Mouse (Mus musculus) forebrain, embryonic 14.5 days (tissue): ENCODE measurements around the gene Snx32. TPM values are rescaled to one million over a fixed set of nuclear protein-coding genes. Genes with fewer than 3 reads are reported as not detected.

Experiments
- ATAC-seq: fragments of 200-750 bp; cut with Nextera tagmentation; 2 replicates; pipeline ENCODE4 v1.8.0; 2017; ENCODE audit warnings: mild to moderate bottlenecking, moderate library complexity
- DNase-seq: peaks from one replicate; pipeline ENCODE4 v3.0.0-alpha.2; 2015; ENCODE audit warnings: low spot score
- H3K27ac ChIP-seq: fragments of 300-500 bp; sonication (generic); 2 replicates; pipeline ENCODE4 v1.5.1; 2014; ENCODE audit warnings: low read depth, mild to moderate bottlenecking, control low read depth, low read length, moderate library complexity
- H3K27me3 ChIP-seq: fragments of 300-500 bp; sonication (generic); replicated peaks from 2 replicates; pipeline ENCODE4 v1.6.1; 2014; ENCODE audit warnings: low read length, control low read depth, mixed read lengths; ENCODE audit not compliant: control insufficient read depth, insufficient read depth
- H3K36me3 ChIP-seq: fragments of 300-500 bp; sonication (generic); 2 replicates; pipeline ENCODE4 v1.6.1; 2014; ENCODE audit warnings: low read length, control low read depth; ENCODE audit not compliant: control insufficient read depth, insufficient read depth
- H3K4me1 ChIP-seq: fragments of 300-500 bp; sonication (generic); 2 replicates; pipeline ENCODE4 v1.6.1; 2014; ENCODE audit warnings: antibody characterized with exemption, low read length, control low read depth; ENCODE audit not compliant: control insufficient read depth, insufficient read depth
- H3K4me2 ChIP-seq: fragments of 300-500 bp; sonication (generic); 2 replicates; pipeline ENCODE4 v1.6.1; 2014; ENCODE audit warnings: mild to moderate bottlenecking, control low read depth, low read length
- H3K4me3 ChIP-seq: fragments of 300-500 bp; sonication (generic); 2 replicates; pipeline ENCODE4 v1.5.1; 2014; ENCODE audit warnings: low read depth, low read length, control low read depth
- H3K9ac ChIP-seq: fragments of 300-500 bp; sonication (generic); 2 replicates; pipeline ENCODE4 v1.6.1; 2014; ENCODE audit warnings: mild to moderate bottlenecking, low read length, control low read depth, moderate library complexity
- H3K9me3 ChIP-seq: fragments of 300-500 bp; sonication (generic); replicated peaks from 2 replicates; pipeline ENCODE4 v1.6.1; 2016; ENCODE audit warnings: low read length, control low read depth, mixed read lengths; ENCODE audit not compliant: control insufficient read depth
- WGBS: fragments of 180-500 bp; shearing (Covaris S2); extraction: QIAGEN DNeasy Blood & Tissue Kit; methylation state at CpG from one replicate; pipeline ENCODE4 v1.1.7; 2014; 5-methylcytosine and 5-hydroxymethylcytosine counted together
- polyA plus RNA-seq: library from polyadenylated mRNA; unstranded; fragments of >200 nt; fragmentation: Nextera tagmentation; extraction: Ambion mirVana; gene quantifications from 2 replicates; pipeline ENCODE4 v1.2.1, GENCODE M21; 2014

Gene Snx32
- polyA plus RNA-seq, 1 experiment from 2014 or later, result 55.3 TPM

DNA sequence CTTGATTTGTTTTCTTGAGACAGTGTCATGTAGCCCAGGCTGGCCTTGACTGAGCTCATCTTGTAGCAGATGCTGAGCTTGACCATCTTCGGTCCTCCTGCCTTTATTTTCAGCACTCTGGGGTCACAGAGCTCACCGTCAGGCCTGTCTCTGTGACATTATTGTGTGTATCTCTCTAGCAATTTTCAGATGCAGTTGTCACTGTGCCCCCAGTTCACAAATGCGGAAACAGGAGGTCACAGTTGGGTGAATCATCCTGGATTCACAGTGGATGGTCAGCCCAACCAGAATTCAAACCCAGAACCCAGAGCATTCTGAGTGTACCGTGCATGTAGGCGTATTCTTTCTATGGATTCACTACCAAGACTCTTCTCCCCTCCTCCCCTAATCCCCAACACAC is 64.6 kb downstream of the Snx32 start:
- DNase-seq, result no peak
- WGBS, result 86% methylated on average over 5 of the region's 5 CpGs

DNA sequence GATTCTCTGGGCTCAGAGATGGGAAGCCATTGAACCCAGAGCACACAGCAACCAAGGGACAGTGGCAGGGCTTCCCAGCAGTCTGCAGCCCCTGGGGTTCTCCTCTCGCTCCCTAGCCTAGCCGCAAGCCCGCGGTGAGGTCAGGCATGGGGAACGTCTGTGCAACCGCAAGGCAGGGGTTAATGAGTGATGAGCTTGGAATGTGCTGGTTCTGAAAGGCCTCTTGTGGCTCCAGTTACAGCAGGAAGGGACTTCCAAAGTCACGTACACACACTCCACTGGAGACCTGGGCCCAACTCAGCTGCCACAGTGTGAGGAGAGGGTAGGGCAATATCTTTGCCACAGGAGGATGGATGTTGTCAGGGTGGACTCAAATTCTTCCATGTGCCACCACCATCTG is 65.4 kb downstream of the Snx32 start:
- no peak overlapping the region for H3K4me3 ChIP-seq
- H3K27me3 ChIP-seq, result peaks cover 34% of the 10 kb centered on the region
- H3K36me3 ChIP-seq, result no peaks in the 10 kb centered on the region
- H3K4me2 ChIP-seq, result no peak overlapping the region
- no peaks in the 10 kb centered on the region for H3K9me3 ChIP-seq
- no peak overlapping the region for H3K27ac ChIP-seq
- 45% methylated on average over 7 of the region's 7 CpGs for WGBS
- H3K4me1 ChIP-seq, result peaks cover 2% of the 10 kb centered on the region; the same call in 1 of the 2 replicates
- no peak for ATAC-seq
- no peak for DNase-seq
- H3K9ac ChIP-seq, result no peak overlapping the region

More for the DNA sequence above, 64.6 kb downstream of the Snx32 start:
- Histone ChIP-seq H3K36me3 (no peaks in the 10 kb centered on the region), H3K27me3 (peaks cover 34% of the 10 kb centered on the region), H3K27ac (no peak overlapping the region), H3K9ac (no peak overlapping the region), H3K4me2 (no peak overlapping the region), H3K4me1 (peaks cover 2% of the 10 kb centered on the region; the same call in 1 of the 2 replicates), H3K9me3 (no peaks in the 10 kb centered on the region), H3K4me3 (no peak overlapping the region)
- ATAC-seq, result no peak

DNA sequence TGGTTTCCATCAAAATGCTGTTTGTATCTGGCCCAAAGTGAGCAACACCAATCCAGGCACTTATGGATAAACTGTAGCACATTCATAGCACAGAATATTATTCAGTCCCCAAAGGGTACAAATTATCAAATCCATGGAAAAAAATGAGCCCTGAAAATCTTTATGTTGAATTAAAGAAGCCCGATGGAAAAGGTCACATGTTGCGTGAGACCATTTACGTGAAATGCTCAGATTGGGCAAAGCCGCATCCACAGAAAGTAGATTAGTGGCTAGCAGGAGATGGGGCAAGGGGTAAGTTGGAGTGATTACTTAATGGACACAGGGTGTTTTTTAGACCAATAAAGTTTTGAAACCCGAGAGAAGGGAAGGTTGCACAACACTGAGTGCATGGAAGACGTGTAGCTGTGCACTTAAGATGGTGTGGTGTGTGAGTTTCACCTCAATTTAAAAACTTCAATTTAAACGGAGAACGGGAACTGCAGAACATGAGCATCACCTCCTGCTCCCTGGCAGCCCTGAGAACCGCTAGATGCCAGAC is 65.9 kb downstream of the Snx32 start:
- WGBS, result 64% methylated on average over 9 of the region's 9 CpGs
- DNase-seq, result no peak
- Histone ChIP-seq H3K4me2 (no peak overlapping the region), H3K27ac (no peak overlapping the region), H3K4me1 (peaks cover 2% of the 10 kb centered on the region; the same call in 1 of the 2 replicates), H3K4me3 (no peak overlapping the region), H3K9ac (no peak overlapping the region), H3K9me3 (no peaks in the 10 kb centered on the region), H3K27me3 (peaks cover 34% of the 10 kb centered on the region), H3K36me3 (no peaks in the 10 kb centered on the region)
- ATAC-seq, result no peak

Other genes with a start within 250 kb of the Snx32 start
- 25.0 and 29.4 TPM in 2 replicates for gene Pacs1, start 237.4 kb downstream of the Snx32 start, polyA plus RNA-seq
- 298 and 333 TPM in 2 replicates for gene Sf3b2, start 215.1 kb downstream of the Snx32 start, polyA plus RNA-seq
- gene Gal3st3, start 212.2 kb downstream of the Snx32 start, polyA plus RNA-seq, result 20.9 and 26.3 TPM in 2 replicates
- not detected in 2 replicates for gene Catsper1, start 174.8 kb downstream of the Snx32 start, polyA plus RNA-seq
- gene Cst6, start 161.0 kb downstream of the Snx32 start, polyA plus RNA-seq, result 4.0 and 5.6 TPM in 2 replicates
- gene Eif1ad, start 143.8 kb downstream of the Snx32 start, polyA plus RNA-seq, result 33.0 and 36.2 TPM in 2 replicates
- 417 and 471 TPM in 2 replicates for gene Banf1, start 143.4 kb downstream of the Snx32 start, polyA plus RNA-seq
- gene Sart1, start 121.8 kb downstream of the Snx32 start, polyA plus RNA-seq, result 58.3 and 64.2 TPM in 2 replicates
- not detected in 2 replicates for gene Tsga10ip, start 108.0 kb downstream of the Snx32 start, polyA plus RNA-seq
- 255 and 263 TPM in 2 replicates for gene Drap1, start 85.6 kb downstream of the Snx32 start, polyA plus RNA-seq
- gene AI837181, start 85.4 kb downstream of the Snx32 start, polyA plus RNA-seq, result 36.7 and 46.9 TPM in 2 replicates
- gene Fosl1, start 63.0 kb downstream of the Snx32 start, polyA plus RNA-seq, result not detected in 2 replicates
- gene Ccdc85b, start 52.6 kb downstream of the Snx32 start, polyA plus RNA-seq, result 5.9 and 6.4 TPM in 2 replicates
- gene Fibp, start 49.9 kb downstream of the Snx32 start, polyA plus RNA-seq, result 153 and 167 TPM in 2 replicates
- 3.4 and 5.3 TPM in 2 replicates for gene Ctsw, start 42.0 kb downstream of the Snx32 start, polyA plus RNA-seq
- 25.1 and 29.0 TPM in 2 replicates for gene Efemp2, start 36.6 kb downstream of the Snx32 start, polyA plus RNA-seq
- 51.8 and 57.1 TPM in 2 replicates for gene Mus81, start 22.1 kb downstream of the Snx32 start, polyA plus RNA-seq
- gene Cfl1, start 20.1 kb downstream of the Snx32 start, polyA plus RNA-seq, result 4,491 and 4,757 TPM in 2 replicates
- 0.28 TPM in 1 of 2 replicates, not detected in the other for gene 1700020D05Rik, start 6.8 kb downstream of the Snx32 start, polyA plus RNA-seq
- 0.16 TPM in 1 of 2 replicates, not detected in the other for gene Ovol1, start 50.1 kb upstream of the Snx32 start, polyA plus RNA-seq
- gene Ap5b1, start 57.5 kb upstream of the Snx32 start, polyA plus RNA-seq, result 1.5 and 1.6 TPM in 2 replicates
- gene Rnaseh2c, start 91.3 kb upstream of the Snx32 start, polyA plus RNA-seq, result 85.7 and 95.8 TPM in 2 replicates
- gene Kat5, start 99.7 kb upstream of the Snx32 start, polyA plus RNA-seq, result 43.7 and 49.7 TPM in 2 replicates
- 29.8 and 35.8 TPM in 2 replicates for gene Rela, start 126.9 kb upstream of the Snx32 start, polyA plus RNA-seq
- gene Sipa1, start 153.2 kb upstream of the Snx32 start, polyA plus RNA-seq, result 9.2 and 10.2 TPM in 2 replicates
- gene Map3k11, start 178.2 kb upstream of the Snx32 start, polyA plus RNA-seq, result 9.2 and 11.8 TPM in 2 replicates
- 20.9 and 24.6 TPM in 2 replicates for gene Pcnx3, start 178.4 kb upstream of the Snx32 start, polyA plus RNA-seq
- 0.17 TPM in 1 of 2 replicates, not detected in the other for gene Kcnk7, start 193.8 kb upstream of the Snx32 start, polyA plus RNA-seq
- gene Ehbp1l1, start 215.8 kb upstream of the Snx32 start, polyA plus RNA-seq, result 7.0 and 10.1 TPM in 2 replicates
- gene Fam89b, start 219.1 kb upstream of the Snx32 start, polyA plus RNA-seq, result 204 and 233 TPM in 2 replicates
- gene Ltbp3, start 230.4 kb upstream of the Snx32 start, polyA plus RNA-seq, result 8.5 and 10.7 TPM in 2 replicates